Mouse (Mus musculus) lung, postnatal 14 days (tissue): Measurements from ENCODE around the gene Olfr1415.
"Not testable (repeated sequence)": the region's sequence is repeated elsewhere in the genome, so short reads cannot be mapped to it uniquely, and the experiment has no call there.

Experiments used
- DNase-seq: peaks from one replicate; pipeline ENCODE4 v3.0.0; 2021

Olfr1415 gene

DNA sequence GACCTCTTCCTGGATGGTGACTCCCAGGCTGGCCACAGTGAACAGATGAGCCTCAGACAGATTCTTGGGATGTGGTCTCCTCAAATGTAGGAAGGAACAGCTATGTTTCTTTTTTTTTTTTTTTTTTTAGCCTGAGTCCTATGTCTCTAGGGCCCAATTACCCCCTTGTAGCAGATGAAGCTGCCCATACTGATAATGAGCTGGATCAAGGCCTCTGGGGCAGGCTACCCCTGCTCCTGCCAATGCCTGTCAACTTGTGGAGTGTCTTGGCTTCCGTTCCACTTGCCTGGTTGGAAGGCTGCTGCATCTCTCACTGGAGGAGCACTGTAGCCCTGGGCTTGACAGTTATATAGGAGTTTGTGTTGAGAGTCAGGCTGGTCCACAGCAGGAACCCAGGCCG is at the start of gene Olfr1415:
Olfr1415 (minus strand) TSS at position 101 of the 400 bp plus-strand sequence.
- DNase-seq, result no peak

- no peak for DNase-seq
These were observed 43.2 kb upstream of the Olfr1415 start for GRCm38 (mm10) chr1:92539071-92539470.

DNA sequence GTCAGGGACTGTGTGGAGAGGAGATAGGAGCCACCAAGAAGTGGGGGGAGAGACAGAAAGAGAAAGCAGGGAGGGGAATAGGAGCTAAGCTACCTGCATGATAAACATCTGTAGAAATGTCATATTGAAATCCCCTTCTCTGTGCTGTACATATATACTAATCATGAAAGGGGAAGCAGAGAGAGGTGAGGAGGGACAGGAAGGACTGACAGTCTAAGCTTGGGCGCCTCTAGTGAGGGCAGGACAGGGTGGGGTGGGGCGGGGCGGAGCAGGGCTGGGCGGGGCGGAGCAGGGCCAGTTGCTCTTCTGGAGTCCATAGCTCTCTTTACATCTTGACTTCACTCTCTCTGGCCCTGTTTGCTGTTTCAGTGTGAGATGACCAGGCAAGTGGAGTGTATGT is 41.1 kb upstream of the Olfr1415 start:
- no peak for DNase-seq

DNA sequence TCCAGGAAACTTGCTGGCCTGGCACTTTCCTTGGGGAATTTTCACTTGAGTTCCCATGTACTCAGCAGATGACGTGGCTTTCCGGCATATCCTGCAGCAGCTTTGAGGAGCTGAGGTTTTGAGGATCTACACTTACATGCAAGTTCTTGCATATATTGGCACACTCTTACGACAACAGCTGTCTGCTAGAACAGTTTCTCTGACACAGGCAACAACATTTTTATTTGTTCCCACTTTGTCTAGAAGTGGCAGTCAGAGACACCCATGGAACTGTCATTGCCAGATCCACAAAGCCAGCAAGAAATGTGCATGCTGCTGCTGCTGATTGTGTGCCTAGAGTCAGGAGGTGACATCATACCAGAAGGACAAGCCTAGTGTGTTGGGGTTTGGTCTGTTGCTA is 27.9 kb upstream of the Olfr1415 start:
- DNase-seq, result no peak

DNA sequence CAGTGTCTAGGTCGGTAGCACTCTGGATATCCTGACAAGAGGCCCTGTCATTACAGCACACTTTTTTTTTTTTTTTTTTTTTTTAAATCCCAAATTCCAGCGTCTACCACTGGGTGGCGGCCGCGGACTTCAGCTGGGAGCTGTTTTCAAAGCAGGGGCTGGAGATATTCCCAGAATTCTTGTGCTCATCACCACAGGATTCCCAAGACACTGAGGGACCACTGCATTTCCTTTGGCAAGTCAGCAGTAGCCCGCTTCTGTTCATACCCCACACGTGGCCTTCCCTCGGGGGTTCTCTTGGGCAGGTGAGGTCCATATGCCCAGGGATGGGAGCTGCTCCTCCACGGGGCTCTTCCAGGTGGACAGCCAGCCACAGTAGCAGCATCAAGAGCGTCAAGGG is 25.5 kb upstream of the Olfr1415 start:
- DNase-seq, result peak; percentile 20

DNA sequence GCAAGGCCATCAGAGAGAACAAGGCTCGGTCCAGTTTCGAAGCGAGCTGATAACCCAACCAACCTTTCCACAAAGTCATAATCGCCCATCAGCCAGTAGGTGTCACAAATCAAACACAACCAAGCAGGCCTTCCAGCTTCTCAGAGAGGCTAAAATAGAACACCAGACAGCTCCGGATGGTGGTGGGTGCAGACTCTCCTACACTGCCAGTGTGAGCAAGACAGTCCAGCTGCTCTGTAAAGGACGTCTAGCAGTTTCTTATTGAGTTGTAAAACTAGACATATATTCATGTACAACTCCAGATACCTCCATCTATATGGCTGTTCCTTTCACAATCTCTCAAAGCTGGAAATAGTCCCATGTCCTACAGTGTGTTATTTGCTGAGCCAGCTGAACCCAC is 23.1 kb upstream of the Olfr1415 start:
- DNase-seq, result no peak

DNA sequence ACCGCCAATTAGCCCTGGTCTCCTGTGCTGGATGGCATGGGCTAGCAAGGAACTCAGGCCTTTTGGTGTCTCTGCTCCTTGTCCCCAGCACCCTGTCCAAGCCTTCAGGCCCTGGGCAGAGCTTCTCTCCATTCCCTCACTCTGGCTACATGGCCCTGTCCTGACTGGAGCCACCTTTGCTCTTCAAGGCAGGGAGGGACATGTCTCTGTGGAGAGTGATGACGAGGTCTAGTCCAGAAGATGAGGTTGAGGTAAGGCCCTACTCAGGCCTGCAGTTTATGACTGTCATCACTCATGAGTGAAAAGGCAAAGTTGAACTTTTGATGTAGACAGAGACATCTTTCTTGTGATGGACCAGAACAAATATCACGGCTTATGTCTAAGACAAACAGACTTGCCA is 22.7 kb upstream of the Olfr1415 start, which contains the start of gene Olfr1414:
Olfr1414 (minus strand) TSS at position 101 of the 400 bp plus-strand sequence.
- no peak for DNase-seq

GRCm38 (mm10) chr1:92515390-92515789 is 19.5 kb upstream of the Olfr1415 start:
- DNase-seq, result no peak

- not testable (repeated sequence) for DNase-seq
These were observed 15.7 kb upstream of the Olfr1415 start for GRCm38 (mm10) chr1:92511646-92512045.

DNA sequence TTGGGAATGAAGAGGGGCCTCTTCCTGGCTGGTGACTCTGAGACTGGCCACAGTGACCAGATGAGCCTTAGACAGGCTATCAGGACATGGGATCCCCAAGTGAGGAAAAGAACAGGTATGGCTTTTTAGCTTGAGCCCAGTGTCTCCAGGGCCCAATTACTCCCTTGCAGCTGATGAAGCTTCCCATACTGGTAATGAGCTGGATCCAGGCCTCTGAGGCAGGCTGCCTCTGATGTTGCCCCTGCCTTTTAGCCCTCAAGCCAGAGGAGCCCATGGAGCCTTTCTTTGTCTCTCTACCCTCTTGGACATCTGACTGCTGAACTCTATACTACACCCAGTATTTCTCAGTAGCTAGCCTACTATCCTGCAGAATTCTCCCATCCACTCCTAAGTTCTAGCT is 10.9 kb downstream of the Olfr1415 start, which contains the start of gene Olfr1416:
Olfr1416 (minus strand) TSS at position 101 of the 400 bp plus-strand sequence.
- DNase-seq, result no peak

DNA sequence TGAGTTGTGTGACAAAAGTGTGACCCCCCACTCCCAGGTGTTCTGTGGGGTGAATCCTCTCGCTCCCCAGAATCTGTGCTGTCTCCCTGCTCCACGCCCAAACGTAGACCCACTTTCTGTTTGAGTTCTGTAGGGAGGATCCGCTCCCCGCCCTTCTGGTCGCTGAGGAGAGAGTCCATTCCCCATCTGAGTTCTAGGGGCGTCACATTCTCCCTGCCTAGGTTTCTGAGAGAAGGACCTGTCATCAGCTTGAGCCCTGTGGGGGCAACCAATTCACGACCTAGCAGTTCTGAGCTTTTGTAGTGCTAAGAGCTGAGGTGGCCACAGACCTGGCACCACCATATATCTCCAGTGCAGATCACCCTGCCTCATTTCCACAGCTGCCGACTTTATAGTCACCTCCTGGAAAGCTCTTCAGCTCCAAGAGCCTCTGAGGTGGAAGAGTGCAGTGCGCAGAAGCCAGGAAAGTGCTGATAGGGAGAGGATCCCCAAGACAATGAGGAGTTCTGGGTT is 21.8 kb downstream of the Olfr1415 start:
- DNase-seq, result no peak

DNA sequence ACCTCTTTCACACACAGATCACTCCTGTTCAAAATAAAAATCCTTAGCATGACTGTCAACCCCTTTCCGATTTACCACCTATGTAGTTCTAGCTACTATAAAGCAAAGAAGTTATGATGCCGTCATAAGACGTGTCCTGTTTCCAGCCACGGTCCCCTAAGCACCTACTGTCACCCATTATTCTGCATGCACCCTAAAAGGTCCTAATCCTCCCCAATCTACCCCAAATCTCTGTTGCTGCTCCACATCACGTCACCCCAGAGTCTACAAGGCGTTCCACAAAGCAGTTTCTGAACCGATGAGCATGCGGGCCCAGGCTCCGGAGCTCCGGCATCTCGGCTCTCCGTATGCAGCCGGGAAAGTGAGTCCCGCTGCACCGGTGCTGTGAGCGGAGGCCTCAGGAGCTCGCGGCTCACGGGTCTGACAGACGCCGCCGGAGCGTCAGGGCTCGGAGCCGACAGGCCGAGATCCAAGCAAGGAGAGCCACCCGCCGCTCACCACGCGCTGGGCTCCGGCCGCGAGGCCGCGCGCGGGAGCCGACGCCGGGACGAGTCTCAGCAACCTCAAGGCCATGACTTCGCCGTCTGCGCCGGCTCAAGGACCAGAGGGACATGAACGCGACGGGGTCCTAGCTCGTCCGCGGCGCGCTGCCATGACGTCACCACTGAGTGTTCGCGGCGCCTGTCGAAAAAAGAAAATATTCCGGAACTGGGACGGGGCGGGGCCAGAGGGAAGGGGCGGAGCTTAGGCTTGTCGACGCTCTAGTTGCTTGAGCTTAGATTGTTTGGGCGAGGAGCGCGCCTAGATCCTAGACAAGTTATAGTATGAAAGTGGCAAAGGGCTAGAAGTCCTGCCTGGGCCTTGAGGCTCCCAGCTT is 22.5 kb downstream of the Olfr1415 start, which contains the start of gene Ndufa10:
Ndufa10 (minus strand) TSS at position 696 of the 877 bp plus-strand sequence.
- DNase-seq, result peak; percentile 98

DNA sequence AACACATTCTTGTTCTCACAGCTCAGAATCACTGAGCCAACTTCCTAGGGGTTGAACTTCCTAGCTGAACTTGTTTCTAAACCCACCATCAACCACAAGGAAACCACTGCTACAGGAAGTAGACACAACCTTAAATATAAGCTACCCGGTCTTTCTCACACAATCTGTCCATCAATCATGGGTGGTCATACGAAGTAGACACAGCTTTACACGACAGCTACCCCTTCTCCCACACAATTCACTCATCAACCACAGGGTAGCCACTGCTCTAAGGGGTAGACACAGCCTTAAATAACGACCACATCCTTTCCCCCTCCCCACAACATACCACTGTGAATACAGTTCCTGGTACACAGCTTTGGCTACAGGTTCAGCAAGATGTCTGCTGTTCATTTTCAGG is 27.0 kb downstream of the Olfr1415 start:
- DNase-seq, result no peak

DNA sequence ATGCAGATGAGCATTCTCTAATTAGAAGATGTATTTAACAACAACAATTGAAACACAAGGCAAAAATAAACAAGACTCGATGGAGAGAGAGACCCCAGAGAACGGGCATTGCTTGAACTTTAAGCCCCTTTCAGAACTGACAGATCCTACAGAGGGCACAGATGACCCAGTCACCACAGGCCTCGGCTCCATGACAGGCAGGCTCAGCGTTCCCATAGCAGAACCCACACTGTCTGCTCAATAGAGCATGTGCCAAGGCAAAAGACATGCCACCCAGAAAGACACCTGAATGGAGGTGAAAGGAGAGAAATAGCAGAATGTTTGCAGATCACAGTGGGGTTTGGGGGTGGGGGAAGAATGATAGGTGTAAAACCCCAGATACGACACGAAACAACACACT is 37.5 kb downstream of the Olfr1415 start:
- DNase-seq, result no peak

DNA sequence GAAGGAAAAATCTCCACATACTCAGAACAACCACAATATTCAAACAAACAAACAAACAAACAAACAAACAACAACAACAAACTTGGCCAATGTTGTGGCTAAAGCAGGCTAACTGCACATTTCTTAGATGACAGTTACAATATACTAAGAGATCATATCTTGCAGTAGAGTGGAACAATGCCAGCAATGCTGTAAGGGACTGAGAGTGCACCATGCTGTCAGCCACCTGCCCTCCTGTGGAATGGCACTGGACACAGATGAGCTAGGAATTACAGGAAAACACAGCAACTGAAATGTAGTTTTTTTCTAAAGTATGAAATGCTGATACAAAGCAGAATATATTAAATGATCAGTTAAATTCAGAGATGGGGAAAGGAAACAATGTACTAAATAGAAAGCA is 38.1 kb downstream of the Olfr1415 start:
- DNase-seq, result no peak

DNA sequence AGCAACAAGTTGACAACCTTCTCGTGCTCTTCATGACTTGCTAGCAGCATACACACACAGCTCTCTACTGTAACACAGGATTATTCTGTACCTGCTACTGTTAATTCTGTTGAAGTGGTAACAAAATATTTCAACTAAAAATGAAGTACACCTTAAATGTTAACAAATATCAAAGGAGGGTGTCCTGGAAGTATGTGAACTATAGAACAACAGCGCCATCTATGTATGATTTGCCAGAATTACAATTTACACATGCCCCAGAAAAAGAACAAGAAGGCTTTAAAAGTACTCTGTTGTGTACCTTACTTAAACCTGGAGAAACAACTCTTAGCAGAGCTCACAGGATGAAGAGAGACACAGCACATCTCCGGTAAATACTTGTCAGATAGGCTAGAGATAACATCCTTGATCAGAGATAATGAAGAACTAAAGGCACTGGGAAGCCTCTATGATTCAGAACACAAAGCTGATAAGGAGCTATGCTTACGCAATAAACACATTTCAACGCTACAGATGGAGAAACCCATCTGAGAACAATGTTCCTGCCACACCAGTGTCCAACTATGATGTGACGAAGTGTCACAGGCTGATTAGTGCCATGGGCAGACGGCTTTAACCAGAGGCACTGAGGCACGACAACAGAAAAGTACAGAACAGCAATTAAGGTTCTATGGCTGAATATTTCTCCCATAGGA is 42.0 kb downstream of the Olfr1415 start:
- DNase-seq, result no peak

- DNase-seq, result no peak
These were observed 47.6 kb downstream of the Olfr1415 start for GRCm38 (mm10) chr1:92448293-92448692.

DNA sequence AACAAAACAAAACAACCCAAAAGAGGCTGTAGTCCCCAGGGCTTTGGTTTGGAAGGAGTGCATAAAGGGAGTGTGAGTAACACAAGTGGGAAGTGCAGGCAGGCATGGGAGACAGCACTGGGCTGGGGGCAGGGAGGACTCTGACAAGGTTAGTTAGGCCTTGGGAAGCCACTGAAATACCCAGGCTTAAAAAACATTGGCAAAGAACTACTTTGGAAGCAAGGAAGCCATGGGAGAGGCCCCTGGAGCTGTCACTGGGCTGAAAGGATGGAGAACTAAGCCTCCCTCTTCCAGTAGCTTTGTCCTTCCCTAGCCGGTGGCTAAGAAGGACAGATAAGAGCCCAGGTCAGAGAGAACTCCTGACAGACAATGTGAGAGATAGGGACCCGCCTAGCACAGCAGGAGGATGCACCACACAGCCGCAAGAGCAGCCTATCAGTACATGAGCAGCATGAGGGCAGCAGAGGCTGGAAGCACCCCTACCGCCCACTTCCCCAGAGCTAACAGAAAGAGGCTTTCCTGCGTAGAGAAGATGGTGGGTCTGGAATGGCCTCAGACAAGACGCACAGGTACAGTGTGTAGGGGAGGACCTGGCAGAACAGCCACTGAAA is 54.3 kb downstream of the Olfr1415 start:
- no peak for DNase-seq

DNA sequence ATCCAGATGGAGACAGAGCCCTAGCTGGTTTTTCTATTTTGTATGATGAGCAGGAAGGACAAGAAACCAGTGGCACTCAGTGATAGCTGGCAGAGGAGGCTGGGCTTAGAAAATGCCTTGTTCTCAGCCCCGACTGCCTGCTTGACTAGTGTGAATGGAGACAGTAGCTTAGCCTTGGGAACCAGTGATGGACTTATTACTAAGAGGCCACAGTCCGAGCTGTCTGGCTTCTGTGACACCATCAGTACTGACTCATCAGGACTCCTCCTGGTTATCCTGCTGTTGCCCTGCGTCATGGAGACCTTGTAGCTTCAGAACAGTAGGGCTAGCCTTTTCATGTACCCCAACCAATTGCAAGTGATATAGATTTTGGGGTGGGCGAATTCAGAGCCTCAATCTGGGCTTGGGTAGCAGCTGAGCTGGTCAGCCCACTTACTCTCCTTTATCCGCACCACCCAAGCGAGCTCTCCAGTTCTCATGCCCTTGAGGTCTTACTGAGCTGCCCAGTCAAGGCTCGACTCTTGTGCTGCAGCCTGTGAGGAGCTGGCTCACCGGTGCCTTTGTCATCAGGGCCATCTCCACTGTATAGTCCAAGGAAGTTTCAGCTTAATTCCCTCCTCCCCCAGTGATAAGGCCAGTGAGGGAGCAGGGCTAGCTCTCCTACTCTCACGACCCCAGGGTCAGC is 55.7 kb downstream of the Olfr1415 start:
- DNase-seq, result no peak
